Mouse (Mus musculus) c-Kit-positive CD71-negative TER-119-negative erythroid progenitor cells, embryonic 14.5 days (primary cell): Measurements from ENCODE around the gene Alkbh2.

Experiments
- DNase-seq: peaks from one replicate; pipeline ENCODE4 v3.0.0-alpha.2; 2013; ENCODE audit warnings: low read depth

Gene Alkbh2

DNA sequence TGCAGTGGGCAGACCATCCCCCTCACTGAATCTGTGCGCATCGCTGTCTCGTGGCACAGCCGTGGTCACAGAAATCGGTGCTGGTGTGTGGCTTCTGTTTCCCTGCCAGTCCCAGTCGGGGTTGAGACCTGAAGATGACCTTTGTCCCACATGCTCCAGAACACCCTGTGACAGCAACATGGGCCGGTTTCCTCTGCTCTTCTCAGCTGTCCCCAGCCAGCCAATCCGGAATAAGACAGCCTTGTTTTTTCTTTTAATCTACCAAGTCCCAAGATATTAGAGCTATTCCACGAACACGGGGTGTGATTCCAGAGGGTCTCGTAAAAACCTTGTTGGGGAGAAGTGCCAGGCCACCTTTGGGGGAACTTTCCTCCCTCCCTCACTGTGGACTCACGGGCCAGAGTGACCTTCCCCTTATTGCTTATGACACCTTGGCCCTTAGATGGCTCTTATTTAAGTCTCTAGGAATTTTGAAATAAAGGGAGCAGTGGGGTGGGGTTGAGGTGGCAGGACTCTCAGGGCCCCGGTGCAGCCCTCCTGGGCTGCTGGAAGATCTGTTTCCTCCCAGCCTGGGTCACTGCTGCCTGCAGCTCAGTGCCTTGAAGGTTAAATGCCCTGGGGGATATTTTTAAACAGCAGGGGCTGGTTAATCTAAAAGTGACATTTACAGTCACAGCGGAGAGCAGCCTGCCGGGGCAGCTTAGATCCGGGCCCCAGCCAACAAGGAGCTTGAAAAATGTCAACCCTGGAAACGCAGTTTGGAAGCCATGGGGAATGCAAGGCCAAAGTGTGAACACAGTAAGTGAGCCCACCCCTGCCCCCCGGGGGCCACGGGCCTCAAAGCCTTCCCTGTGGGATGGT is 18.2 kb upstream of the Alkbh2 start, which contains the start of gene Acacb:
Gene Acacb, plus strand, starts transcription at position 508 of the 861 bp plus-strand sequence.
- no peak for DNase-seq

DNA sequence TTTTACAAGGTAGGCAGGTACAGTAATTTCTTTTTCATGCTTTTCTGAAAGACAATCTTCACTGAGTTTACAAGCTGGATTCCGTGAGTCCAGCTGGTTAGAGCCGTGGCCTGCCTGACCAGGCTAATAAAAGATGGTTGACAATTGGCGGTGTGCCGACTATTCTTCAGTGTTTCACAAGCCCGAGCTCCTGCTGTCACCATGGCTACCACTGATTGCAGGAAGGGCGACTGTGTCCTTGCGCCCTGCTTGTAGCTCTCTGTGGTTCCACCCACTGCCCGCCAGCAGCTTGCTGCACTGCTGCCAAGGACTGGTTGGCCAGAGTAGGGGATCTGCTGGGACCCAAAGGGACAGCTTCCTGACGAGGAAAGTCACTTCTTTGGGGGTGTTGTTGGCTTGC is 11.2 kb upstream of the Alkbh2 start:
- DNase-seq, result no peak

DNA sequence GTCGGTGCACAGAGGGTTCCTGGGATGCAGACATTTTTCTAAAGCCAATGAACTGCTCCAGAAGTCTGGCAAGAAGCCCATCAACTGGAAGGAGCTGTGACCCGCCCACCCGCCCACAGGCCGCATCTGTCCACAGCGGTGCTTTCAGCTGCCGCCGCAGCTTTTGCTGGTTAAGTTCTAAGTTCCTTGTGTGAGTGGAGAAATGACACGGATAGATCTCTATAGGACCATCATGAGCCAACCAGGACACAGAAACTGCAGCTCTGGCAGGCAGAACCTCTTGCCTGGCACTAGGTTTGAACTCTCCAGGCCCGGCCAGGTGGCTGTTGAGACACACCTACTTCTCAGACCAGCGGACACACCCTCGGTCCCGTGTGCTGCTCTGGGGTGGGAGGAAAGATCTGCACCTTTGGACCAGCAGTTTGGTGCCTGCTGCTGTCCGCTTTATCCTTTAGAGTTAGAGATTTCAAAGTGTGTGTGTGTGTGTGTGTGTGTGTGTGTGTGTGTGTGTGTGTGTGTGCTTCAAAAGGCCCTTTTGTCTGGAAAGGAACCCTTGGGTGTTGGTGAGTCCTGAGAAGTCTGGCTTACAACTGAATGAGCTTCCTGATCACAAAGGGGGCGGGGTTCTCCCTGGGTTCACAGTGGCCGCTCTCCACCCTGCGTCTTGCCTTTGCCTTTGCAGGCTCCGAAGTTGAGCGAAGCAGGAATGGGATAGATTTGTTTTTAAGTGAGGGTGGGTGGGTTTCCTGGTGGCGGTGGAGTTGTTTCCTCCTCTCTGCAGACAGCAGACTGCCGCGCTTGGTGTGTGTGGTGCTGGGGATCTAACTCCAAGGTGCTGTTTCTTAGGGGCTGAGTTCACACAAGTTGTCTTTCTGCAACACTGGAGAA is 10.5 kb upstream of the Alkbh2 start:
- no peak for DNase-seq

DNA sequence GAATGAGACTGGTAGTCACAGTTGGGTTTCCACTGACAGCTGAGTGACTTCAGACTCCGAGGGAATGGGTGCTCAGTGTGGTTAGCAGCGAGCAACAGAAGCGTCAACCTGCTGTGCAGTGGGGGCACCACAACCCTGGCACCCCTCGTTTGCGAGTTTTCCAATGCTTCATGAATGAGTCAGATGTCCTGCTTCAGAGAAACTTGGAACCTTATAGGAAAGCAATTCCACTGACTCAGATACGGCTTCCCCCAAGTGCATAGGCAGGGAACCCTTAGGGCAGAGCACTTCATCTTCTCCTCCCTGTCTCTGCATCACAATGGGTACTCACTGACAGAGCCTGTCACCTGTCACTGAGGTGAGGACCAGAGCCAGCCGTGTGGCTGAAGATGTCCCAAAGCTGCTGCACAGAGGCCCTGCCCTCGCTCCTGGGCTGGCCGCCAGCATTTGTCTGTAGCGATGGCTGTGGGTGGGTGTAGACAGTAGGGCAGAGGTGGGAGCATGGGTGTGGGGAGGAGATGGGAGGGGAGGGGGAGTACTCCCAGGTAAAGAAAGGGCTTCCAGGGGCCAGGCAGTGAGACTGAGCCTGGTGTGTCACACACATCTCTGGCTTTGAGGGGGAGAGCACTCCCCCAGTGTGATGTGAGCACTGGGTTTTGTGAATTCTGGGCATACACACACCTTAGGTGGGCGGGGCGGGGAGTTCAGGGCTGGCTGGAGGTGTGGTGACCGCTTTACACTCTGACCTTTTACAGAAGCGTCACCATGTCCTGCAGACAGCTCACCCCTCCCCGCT is 9.7 kb upstream of the Alkbh2 start:
- DNase-seq, result no peak

DNA sequence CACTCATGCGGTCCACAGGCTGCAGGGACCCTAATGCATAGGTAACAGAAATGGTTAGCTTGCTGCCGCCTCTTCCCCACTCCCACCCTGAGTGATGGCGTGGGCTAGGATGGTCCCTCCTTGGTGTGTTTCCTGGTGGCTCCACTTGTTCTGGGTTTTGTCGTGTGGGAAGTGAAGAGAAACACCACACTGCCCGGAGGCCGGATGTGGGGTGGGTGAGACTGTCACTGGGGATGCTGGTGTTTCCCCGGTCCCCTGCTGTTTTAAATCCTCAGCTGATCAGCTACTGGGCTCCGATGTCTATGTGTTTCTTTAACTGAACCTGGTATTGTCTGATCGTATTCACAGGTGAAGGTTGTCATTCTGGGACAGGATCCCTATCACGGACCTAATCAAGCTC is 7.5 kb upstream of the Alkbh2 start:
- DNase-seq, result no peak

DNA sequence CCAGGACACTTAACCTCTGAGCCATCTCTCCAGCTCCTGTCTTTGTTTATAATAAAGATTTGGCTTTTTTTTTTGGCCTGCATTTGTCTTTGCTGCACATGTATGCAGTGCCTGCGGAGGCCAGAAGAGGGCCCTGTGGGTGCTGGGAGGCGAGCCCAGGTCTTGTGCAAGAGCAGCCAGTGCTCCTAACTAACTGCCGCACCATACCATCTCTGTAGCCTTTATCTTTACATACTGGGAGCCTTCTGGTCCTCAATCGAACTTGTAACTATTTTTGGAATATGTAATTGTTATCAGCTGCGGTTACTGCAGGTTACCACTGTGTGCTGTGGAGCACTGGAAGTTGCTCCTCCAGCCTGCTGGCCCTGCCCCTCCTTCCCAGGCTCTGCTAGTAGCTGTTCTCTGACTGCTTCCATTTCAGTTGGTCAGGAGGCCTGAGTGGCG is 6.1 kb upstream of the Alkbh2 start:
- DNase-seq, result peak; percentile 48

DNA sequence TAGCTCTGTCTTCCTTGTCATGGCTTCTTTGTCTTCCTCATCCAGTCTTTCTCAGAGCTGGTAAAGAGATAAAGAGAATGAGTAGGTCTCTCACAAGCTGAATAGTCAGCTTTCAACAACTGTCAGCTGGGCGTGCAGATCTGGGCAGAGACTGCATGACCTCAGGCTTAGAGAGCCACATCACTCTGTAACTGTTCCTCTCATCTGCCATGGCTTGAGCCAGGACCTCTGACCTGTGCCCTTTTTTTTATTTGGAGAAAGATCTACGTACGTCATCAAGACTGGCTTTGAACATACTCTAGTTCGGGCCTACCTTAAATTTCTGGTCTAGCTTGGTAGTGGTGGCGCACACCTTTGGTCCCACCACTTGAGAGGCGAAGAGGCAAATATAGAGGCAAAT is 4.8 kb upstream of the Alkbh2 start:
- no peak for DNase-seq

DNA sequence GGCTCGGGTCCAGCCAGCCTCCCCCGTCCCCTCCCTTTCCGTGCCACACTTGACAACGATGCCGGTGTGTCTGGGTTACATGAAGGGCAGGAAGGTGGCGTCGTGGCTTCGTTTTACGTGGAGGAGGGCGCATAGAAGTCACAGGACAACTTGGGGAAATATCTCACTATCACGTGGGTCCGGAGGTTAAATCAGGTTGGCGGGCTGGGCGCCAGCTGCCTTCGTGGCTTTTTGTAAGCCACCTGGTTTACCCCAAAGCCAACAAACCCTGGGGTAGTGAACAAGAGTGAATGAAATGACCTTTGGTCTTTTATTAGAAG is 3.5 kb upstream of the Alkbh2 start:
- DNase-seq, result peak; percentile 36

DNA sequence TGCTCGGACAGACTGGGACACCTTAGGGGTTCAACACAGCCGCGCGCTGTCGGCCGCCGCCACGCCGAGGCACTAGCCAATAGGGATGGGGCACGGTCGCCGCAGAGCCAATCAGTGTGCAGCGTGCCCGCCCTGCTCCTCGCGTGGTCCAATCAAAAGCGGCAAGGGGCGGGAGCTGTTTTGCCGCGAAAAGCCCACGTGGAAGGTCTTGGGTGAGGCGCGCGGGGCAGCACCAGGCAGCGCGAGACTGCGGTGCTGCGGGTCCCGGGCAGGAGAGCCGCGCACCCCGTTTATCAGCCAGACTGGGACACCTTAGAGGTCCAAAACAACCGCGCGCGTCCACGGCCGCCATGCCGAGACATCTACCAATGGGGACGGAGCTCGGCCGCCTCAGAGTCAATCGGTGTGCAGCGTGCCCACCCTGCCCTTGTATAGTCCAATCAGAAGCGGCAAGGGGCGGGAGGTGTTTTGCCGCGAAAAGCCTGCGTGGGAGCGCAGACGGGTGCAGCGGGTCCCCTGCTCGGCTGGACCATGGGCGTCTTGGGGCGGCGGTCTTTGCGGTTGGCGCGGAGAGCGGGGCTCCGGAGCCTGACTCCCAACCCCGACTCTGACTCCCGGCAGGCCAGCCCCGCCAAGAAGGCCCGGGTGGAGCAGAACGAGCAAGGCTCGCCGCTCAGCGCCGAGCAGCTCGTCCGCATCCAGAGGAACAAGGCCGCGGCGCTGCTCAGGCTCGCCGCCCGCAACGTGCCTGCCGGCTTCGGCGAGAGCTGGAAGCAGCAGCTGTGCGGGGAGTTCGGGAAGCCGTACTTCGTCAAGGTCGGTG is 2.9 kb upstream of the Alkbh2 start:
- DNase-seq, result peak; percentile 79

DNA sequence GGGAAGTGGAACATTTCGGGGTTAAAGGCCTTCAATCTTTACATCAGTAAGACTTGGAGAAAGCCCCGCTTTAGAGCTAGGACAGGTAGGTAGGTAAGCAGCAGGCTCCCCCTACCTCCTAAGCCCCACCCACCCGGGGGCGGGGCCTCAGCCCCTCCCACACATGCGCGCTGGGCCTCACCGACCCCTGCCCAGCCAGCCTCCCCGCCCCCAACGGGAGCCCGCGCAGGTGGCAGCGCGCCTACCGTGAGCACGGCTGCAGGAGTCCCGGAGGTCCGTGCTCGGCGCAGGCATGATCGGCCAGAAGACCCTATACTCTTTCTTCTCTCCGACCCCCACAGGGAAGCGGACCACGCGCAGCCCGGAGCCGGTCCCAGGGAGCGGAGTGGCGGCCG is 2.2 kb upstream of the Alkbh2 start, which contains the start of gene Ung:
Gene Ung, plus strand, starts transcription at position 176 of the 395 bp plus-strand sequence.
- peak; percentile 30 for DNase-seq

DNA sequence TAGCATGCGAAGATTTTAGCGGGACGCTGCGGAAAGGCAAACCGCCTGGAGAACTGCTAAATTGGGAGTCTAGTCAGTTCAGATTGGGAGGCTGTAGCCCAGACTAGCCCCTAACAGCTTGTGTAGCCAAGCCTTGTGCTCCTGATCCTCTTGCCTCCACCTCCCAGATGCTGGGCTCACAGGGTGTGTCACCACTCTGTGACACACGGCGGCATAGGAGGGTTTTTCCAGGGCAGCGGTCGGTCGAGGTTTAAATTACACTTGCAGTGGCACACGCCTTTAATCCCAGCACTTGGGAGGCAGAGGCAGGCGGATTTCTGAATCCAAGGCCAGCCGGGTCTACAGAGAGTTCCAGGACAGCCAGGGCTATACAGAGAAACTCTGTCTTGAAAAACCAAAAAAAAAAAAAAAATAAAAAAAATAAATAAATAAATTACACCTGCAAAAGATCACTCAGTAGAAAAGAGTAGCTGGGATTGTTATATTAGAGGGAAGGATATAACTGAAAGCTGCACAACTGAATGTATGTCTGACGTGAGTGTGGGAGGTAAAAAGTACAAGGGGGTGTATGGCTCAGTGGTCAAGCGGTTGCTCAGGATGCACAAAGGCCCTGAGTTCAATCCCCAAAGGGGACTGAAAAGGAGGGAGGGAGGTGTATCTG is 1.7 kb upstream of the Alkbh2 start:
- DNase-seq, result no peak

DNA sequence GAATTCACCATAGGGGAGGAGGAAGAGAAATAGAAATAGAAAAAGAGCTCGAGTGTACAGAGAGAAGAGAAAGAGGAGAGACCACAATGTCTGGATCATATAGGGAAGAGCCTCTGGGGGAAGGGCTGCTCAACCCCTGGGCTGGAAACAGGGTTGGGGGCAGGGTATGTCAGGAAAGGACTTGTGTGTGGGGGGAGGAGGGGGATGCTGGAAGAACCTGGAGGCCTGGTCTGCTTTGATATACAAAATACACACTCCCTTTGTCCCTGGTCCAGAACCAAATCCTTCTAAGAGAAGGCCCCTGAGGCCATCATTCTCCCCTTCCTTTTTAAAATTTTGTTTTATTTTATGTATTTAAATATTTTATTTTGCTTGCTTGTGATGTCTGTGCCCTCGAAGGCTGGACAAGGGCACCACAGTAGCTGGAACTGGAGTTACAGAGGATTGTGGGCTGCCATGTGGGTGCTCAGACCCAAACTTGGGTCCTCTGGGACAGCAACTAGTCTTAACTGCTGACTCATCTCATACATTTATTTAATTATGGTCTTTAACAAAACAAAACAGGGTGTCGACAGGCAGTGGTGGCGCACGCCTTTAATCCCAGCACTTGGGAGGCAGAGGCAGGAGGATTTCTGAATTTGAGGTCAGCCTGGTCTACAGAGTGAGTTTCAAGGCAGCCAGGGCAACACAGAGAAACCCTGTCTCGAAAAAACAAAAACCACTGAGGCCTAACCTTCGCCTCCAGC is 1.3 kb downstream of the Alkbh2 start:
- DNase-seq, result no peak

DNA sequence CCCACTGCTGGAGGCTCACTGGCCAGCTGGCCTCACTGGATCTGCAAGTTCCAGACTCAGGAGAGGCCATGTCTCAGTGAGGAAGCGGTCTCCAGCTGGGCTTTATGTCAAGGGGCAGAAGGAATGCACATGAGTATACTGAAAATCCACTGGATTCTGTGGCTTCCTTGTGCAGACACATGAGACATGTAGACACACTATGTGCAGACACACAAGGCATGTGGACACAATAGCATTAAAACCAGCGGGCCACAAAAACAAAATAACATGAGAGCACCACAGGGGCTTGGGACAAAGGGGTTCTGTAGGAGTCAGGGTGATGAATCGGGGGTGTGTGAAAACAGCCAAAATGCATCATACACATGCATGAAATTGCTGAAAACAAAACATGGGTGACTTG is 2.0 kb downstream of the Alkbh2 start:
- DNase-seq, result no peak

DNA sequence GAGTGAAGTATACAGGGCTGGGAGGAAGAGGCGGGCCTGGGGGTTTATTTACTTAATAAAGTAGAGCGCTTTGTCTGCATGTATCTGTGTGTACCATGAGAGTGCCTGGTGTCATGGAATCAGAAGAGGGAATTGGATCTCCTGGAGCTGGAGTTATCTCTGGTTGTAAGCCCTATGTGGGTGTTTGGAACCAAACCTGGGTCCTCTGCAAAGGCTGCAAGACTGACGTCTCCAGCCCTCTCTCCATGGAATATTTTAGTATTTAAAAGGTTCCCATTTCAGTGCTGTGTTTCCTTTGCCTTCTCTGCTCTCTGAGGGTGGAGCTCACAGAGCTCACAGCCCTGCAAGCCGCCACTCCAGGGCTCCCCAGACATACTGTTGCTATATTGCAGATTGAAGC is 8.2 kb downstream of the Alkbh2 start:
- DNase-seq, result no peak

DNA sequence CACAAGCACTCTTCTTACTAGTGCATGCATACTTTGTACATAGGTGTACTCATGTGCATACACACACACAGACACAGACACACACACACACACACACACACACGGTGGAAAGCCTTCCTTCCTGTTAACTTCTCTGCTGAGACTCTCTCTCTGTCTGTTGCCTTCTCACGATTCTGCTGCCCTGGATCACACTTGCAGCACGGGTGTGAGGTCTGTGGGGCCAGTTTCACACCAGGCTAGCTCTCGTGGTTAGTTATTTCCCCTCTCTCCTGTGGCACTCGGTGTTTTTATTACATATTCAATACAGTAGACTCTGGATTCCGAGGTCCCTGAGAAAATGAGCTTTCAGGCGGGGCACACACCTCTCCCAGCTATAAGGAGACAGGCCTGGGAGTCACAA is 11.4 kb downstream of the Alkbh2 start:
- no peak for DNase-seq

DNA sequence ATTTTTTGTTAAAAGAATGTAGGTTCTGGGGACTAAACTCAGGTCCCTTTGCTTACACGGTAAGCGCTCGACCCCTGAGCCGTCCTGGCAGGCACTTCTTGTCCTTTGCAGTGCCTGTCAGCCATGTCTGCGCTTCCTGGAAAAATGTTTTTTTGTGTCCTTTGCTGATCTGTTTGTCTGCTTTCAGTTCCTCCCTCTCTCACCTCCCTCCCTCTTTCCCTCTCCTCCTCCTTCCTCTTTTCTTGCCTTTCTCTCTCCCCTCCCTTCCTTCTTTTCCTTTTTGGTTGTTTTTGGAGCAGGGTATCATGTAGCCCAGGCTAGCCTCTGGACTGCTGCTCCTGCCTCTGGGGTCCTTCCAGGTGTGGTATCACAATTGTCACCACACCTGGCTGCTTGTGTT is 13.0 kb downstream of the Alkbh2 start:
- no peak for DNase-seq

DNA sequence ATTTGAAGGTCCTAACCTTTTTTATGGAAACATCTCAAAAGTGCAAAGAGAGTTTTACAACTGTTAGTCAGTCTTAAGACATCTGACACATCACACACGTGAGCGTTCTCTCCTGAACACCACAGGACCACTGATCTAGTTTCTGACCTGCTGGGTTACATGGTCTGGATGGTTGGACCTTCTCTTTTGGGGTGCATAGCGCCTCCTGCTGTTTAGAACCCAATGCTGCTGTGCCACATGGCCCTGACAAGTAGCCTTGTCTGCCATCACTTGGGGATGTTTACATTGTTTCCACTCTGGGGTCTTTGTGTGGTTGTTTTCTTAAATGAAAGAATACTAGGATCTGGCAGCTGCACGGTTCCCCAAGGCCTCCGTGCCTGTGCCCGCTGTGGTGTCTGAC is 14.7 kb downstream of the Alkbh2 start:
- DNase-seq, result no peak

DNA sequence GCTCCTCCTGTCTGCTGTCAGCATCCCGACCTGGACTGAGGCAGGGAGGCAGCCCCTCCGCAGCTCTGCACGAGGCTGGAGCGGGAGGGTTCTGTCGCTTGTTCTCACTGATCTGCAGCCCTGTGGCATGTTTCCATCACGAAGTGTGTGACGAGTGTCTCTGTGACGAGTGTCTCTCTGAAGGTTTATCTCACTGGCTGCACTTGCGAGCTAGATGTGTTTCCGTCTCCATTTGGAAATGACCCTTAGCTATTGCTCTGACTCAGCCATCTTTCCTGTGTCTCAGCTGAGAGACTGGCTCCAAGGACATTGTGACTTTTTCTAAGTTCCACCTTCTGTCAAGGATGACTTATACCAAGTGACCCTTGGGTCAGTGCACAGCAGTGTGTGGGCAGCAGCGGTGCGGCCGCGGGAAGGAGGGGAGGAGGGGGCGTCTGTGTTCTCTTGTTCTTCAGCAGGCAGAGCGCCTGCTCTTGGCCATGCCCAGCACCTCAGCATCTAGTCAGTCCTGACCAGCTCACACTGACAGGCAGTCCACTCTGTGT is 21.6 kb downstream of the Alkbh2 start:
- DNase-seq, result no peak

DNA sequence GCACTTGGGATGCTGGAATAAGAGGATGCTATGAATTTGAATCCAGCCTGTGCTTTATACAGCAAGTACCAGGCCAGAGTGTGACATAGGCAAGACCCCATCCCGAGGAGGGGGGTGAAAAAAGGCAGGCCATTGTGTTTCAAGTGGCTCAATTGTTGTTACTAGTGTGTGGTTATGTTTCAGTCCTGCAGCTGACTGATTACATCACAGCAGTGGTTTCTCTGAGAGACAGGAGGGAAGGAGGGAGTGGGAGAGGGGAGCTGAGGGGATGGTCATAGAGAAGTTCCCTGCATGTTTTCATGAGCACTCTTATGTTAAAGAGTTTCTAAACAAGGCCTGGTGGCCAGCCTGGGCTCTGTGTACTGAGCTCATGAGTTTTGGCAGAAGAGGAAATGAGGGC is 25.2 kb downstream of the Alkbh2 start:
- no peak for DNase-seq

DNA sequence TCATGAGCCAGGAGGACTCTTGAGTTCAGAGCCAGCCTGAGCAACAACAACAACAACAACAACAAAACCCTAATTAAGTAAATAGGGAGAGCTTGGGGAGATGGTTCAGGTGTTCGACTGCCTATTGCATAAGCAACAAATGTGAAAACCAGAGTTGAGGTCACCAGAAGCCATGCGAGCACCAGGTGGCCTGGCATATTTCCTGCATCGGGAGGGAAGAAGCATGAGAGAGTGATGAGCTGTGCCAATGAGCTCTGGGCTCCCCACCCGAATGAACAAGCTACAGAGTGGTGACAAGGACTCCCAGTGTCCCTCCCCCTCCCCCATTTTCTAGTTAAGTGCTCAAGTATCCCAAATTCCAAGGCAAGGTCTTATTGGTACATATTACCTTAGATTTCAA is 26.1 kb downstream of the Alkbh2 start:
- no peak for DNase-seq
